Mouse (Mus musculus) skeletal muscle tissue, adult 2 months (tissue): ENCODE data around the gene Amt.
A peak's percentile ranks its signal among the peaks of the same experiment; 100 is the strongest.
"Not testable (repeated sequence)": the region's sequence is repeated elsewhere in the genome, so short reads cannot be mapped to it uniquely, and the experiment has no call there.

ENCODE experiments used
- DNase-seq: peaks from one replicate; pipeline ENCODE4 v3.0.0-alpha.2; 2012; ENCODE audit warnings: low read depth, low spot score

Gene Amt

DNA sequence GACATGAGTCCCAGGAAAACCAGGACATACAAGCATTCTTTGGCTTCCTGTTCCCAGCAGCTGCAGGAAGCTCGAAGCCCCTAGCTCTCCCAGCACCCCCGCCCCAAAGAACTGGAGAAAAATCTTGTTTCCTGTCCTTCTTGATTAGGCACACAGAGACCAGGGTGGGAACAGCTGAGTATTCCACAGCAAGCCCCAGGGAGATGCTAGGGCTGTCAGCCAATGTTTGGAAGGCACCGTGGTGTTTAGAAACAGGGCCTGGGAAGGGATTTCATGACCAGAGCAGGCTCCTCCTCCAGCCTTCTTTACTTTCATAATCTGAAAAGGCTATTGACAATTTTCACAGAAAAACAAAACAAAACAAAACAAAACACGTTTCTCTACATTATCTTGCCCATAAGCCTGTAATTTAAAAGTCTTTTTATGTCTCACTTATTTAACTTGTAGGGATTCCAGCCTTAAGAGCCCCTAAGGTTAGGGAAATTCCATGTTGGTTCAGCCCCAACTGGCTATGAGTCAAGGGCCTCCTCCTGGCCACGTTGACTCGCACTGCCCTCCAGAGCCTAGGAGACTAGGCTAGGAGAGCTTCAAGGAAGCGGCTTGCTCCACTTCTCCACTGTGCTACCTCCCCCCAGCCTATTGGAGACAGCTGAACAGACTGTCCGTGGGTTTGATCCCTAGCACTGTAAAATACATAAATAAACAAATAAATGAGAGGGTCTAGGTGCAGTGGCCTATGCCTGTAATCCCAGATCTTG lies 16.4 kb upstream of the Amt start:
- peak; percentile 86 for DNase-seq

DNA sequence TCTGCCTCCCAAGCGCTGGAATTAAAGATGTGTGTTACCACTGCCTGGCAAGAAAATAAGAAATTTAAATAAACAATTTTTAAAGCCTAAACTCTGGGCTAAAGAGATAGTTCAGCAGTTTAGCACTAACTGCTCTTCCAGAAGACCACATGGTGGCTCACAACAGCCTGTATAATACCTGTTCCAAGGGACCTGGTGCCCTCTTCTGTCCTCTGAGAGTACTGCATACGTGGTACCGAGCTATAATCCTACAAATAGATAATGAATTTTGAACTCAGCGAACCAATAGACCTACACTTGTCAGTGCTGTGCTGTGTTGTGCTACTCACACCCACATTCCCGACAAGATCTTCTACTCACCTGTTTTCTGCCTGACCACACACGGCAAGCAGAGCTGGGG lies 12.2 kb upstream of the Amt start:
- DNase-seq: peak; percentile 70

DNA sequence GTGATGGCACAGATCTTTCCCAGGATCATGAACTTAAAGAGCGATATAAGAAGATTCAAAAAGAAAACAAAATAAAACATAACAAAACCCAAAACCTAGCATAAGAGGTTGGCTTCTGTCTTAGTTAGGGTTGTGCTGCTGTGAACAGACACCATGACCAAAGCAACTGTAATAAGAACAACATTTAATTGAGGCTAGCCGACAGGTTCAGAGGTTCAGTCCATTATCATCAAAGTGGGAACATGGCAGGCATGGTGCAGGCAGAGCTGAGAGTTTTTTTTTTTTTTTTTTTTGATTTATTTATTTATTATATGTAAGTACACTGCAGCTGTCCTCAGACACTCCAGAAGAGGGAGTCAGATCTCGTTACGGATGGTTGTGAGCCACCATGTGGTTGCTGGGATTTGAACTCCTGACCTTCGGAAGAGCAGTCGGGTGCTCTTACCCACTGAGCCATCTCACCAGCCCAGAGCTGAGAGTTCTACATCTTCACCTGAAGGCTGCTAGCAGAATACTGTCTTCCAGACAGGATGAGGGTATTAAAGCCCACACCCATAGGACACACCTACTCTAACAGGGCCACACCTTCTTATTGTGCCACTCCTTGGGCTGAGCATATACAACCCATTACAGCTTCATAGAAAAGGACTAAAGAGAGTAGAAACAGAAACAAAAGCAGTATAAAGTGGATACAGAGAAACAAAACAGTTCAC lies 9.0 kb upstream of the Amt start:
- DNase-seq: not testable (repeated sequence)

DNA sequence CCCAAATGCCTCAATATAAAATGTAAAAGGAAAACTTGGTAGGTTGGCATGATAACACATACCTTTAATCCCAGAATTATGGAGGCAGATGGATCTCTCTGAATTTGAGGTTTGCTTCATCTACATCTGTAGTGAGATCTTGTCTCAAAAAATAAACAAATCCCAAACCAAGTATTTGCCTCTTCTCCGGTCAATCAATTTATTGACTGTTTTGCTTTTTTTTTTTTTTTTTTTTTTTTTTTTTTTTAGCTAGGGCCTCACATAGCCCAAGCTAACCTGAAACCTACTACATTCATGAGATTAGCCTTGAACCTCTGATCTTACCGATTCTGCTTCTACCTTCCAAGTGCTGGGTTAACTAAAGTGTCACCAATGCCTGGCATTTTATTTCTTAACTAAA lies 7.3 kb upstream of the Amt start:
- DNase-seq: no peak

DNA sequence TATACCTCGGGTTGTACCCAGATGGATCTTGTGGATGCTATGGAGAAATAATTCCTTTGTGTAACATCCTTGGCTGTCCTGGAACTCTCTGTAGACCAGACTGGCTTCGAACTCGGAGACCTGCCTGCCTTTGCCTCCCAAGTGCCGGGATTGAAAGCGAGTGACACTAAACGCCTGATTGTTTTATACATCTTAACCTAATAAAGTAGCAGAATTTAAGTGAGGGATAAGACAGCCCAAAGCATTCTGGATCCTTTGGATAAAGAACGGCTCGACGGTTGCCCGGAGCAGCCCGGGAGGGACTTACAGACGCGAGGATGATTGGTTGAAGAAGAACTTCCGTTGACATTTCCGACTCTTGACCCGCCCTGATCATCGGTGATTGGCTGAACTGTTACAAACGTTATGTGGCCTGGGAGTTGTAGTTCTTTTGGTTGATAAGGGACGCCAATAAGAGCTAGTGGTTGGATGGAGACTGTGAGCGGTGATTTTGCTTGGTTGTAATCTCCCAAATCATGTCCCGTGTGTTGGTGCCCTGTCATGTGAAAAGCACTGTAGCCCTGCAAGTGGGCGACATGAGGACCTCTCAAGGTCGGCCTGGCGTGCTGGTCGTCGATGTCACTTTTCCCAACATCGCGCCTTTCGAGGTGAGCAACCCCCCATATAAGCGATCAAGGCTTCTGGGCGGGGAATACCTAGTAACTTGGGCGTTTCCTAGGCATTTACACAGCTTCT lies 6.5 kb upstream of the Amt start, which contains the start of gene Nicn1:
Gene Nicn1, plus strand, starts transcription at position 414 of the 735 bp plus-strand sequence.
- DNase-seq: peak; percentile 94

DNA sequence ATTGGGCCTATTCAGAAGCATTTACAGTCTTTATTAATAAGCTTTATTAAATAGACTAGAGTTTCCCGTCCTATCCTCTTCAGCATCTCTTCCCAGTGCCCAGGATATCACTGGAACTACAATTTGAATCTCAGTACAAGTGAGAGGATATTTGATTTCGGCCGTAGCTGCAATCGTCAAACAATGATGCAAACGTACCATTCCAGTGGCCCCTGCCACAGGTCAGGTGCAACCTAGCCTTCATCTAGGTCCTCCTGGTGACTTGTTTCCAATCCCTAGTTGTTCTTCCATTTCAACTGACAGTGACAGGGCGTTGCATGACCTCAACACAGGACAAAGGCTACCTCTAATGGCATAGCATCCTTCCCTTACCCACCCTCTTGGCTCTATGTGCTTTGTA lies 5.9 kb upstream of the Amt start:
- no peak for DNase-seq

DNA sequence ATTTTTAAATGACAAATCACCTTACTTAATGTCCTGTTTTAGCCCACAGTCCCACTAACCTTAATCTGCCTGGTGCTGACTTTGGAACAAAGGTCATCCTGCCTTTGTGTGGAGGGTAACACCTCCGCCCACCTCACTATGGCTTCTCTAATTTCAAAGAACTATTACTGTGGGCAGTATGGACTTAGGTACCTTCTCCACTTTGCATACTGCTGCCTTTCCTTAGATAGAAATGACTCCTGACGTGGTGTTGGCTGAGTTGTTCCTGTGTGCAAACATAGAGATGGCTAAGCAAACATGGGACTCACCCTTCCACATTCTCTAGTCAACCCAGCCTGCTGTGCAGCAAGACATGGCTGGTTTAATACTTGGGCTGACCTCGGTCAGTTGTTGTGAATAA lies 5.2 kb downstream of the Amt start:
- DNase-seq: no peak

DNA sequence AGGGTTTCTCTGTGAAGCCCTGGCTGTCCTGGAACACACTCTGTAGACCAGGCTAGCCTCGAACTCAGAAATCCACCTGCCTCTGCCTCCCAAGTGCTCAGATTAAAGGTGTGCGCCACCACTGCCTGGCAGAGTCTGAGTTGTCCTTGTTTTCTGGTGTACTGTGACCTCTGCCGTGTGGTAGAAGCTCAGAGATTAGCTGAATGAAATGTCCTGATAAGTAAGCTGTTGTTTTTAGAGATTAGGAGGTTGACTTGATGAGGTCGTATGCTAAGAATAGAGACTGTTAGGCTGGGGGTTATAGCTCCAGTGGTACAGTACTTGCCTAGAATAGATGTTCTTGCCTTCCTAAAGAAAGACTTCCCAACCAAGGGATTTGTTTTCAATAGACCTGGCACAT lies 8.1 kb downstream of the Amt start:
- DNase-seq: no peak

DNA sequence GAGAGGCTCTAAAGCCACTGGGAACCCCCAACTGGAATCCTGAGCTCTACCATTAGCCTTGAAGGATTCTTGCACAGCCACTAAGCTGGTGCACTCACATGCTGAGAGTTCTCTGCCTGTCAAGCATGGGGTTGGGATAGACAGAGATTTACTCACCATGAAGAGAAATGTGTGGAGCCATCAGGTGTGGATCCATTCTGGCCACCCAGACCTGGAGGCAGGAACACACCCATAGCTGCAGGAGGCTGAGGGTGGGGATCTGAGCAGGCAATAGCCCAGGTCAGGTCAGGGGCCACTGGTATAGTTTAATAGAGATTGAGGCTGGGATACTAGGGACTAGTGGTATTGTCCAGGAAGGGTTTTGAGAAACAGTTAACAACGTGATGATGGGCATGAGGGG lies 8.5 kb downstream of the Amt start:
- no peak for DNase-seq

DNA sequence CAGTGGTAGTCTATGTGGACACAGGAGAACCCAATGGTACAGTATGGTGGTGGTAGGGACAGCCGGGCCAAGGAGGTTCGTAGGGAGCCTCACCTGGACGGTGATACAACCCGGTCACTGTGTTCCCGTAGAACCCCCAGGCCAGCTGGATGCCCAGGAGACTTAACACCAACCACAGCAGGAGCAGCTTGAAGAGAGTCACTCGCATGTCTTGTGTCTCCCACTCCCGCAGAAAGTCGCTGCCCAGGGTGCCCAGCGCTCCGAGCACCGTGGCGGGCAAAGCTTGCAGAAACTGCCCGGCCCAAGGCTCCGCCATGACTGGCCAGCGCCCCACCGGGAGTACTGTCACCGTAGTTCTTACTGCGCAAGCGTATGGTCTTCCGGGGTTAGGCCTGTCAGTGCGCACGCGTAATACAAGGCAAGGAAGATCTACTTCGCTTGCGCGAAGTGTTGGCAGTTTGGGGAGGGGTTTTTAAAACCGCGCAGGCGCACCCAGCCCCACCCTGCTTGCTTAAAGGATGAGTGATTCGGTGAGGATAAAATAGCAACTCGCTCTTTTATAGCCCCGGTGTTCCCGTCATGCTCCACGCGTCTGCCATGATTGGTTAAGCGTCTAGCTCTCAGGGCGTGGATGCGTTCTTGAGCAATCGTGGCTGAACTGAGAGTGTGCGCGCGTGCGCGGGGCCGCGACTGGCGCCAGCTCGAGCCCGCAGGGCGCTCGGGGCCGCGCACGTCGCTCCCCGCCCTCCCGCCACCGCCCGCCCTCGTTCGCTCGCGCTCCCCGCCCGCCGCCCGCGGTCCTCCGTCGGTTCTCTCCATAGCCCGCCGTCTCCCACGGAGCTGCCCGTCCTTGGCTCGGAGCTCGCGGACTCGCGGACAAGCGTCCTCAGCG lies 9.2 kb downstream of the Amt start, which contains the start of the genes Rhoa and Tcta:
Gene Rhoa, plus strand, starts transcription at position 501 of the 892 bp plus-strand sequence.
Gene Tcta, minus strand, starts transcription at position 532 of the 892 bp plus-strand sequence.
- peak; percentile 100 for DNase-seq

DNA sequence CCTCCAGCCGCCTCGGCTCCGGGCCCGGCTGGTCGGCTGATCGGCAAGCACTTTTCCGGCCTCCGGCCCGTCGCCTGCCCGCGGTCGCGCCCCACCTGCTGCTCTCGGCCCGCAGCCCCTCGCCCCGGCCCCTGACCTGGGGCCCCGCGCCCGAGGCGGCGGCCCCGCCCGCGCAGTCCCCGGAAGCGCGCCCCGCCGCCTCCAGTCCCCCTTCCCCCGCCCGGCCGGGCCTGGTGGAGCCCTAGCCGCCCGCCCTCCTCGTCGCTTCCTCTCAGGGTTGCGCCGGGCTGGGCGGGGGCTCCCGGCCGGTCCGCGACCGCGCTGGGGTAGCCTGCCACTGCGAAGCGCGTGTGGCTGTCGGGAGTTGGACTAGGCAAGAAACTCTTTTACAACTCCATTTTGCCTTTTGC lies 9.9 kb downstream of the Amt start:
- peak; percentile 64 for DNase-seq

DNA sequence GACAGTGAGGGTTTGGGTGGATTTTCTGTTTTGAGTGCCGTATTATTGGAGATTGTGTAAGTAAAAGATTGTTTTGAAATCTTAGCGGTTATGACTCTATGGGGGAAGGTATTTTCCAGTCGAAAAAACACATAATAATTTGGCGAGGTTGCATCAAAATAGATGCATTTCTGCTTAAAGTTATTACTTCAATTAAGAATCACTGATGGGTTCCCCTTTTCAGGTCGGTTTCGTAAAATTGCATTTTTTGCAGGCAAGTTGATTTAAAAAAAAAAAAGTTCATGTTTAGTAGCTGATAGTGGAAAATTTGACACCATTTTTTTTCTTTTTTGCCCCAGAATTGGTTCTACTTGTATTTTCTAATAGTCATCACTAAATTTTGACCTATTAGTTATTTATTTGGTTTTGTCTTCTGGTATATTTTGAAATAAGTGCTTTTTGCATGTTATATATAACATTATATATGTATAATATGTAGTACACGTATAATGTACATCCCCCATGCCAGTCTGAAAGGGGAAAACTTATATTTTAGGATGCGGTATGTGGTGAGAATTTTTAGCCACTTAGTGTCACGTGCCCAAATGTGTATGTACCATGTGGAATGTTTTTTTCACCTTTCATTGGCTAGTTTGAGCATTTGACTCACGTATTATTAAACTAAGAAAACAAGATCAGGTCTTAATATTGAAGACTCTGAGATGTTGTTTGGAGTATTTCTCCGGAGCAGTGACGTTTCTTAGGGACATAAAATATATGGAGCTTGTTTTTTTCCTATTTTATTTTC lies 10.6 kb downstream of the Amt start:
- DNase-seq: no peak

DNA sequence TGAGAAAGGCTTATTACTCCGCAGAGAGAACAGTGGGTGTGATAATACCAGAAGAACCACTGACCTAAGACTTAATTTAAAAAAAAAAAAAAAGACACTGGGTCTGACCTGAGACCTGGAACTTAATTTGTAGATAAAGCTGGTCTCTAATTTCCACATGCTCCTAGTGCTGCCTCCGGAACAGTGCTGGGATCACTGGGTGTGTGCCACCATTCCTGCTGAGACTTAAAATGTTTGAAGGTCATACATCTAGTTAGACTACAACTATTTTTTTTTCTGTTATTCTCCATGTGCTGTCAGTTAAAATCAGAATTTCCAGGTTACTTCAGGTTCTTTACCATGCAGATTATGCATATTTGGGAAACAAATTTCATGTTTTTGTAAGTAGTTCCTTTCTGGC lies 11.5 kb downstream of the Amt start:
- no peak for DNase-seq

DNA sequence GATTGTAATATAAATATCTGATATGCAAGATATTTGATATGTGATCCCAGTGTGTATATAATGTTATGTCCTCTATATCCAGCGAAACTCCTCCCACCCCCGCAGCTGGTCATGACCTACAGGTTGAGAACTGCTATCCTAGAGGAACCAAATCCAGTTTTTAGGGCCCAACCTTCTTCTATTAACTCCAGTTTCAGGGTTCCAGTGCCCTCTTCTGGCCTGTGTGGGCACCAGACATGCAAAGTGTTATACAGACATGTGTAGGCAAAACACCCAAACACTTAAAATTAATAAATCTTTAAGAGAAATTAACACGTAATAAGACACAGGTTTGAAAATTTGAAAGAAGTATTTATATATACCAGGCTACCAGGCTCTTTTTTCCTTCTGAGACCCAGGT lies 20.9 kb downstream of the Amt start:
- no peak for DNase-seq

DNA sequence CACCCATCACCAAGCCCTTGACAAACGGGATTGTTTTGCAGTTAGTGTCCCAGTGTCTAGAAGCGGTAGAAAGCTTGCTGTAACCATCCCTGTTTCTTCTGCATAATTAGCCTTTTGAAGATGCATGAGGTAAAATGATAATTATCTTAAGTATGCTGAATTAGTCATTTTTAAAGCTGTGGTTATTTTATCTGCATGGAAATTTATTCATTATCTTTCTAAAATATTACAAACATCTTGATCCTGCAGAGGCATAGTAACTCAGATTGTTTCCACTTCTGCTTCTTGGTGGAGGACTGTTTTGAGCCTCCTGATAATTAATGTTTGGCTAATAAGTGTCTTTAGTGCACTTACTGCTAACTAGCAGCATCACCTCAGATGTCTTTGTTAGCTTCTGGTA lies 21.8 kb downstream of the Amt start:
- DNase-seq: no peak

DNA sequence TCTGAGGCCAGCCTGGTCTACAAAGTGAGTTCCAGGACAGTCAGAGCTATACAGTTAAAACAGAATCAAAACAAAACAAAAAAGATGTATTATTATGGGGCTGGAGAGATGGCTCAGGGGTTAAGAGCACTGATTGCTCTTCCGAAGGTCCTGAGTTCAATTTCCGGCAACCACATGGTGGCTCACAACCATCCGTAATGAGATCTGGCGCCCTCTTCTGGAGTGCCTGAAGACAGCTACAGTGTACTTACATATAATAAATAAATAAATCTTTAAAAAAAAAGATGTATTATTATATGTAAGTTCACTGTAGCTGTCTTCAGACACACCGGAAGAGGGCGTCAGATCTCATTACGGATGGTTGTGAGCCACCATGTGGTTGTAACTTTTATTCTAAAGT lies 25.4 kb downstream of the Amt start:
- DNase-seq: not testable (repeated sequence)

DNA sequence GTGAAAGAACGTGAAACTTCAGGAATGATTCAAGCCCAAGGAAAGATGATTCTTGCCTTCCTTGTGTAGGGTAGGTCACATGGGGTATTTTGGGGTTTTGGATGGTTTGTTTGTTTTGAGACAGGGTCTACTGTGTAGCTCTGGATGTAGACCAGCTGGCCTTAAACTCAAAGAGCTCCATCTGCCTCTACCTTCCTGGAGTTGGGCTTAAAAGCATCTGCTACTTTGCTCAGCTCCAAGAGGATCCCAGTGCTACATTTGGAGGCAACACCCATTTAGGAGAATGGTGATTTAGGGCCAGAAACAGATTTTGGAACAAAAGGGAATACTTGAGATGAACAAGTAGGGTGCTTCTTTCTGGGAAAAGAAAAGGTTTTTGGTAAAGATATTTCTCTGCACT lies 28.1 kb downstream of the Amt start:
- no peak for DNase-seq

DNA sequence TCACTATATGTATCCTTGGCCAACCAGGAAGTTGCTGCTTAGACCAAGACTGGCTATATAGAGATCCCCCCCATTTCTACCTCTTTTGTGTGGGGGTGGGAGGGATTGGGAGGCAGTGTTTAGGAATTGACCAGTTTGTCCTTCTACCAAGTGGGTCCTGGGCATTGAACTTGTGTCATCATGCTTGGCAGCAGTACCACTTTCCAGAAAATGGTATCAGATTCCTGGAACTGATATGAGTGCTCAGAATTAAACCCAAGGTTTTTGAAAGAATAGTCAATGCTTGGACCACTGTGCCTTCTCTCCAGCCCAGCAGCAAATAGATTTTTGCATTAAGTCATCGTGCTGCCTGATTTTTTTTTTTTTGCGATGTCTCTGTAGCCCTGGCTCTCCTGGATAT lies 29.2 kb downstream of the Amt start:
- no peak for DNase-seq

DNA sequence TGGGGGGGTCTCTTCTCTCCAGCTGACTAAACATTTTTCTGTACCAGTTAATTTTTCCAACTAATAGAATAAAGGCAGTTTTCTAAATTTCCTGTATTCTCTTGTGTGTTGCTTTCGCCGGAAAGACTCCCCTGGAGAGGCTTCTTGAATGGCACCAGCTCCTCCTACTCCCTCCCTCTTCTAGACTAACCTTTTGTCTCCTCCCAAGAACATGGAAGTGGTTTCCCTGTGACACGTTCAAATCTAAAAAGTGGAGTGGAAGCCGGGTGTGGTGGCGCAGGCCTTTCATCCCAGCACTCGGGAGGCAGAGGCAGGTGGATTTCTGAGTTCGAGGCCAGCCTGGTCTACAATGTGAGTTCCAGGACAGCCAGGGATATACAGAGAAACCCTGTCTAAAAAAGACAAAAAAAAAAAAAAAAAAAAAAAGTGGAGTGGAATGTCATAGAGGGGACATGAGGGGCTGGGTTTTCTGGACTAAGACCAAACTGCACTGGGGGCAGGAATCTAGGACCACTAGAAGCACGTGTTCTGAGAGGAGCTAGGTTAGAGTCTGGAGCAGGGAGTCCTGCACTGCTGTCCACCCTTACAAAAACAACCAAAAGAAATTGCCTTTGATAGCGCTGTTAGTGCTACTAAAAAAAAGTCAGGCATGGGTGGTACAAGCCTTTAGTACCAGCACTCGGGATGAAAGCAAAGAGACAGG lies 41.3 kb downstream of the Amt start:
- DNase-seq: no peak

DNA sequence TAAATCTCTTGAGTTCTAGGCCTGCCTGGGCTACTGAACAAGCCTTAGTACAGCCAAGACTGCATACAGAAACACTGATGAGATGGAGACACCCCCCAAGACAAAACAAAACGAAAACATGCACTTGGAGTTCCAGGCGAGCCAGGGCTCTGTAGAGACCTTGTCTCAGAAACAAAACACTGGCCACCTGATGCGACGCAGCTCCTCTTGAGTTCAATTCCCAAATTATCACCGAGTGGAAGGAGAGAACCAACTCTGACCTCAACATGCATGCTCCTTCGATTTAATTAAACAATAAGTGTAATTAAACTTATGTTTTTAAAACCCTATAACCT lies 41.9 kb downstream of the Amt start:
- DNase-seq: no peak
